Mouse (Mus musculus): Measurements from ENCODE around the gene Tas2r136. TPM values are rescaled to one million over a fixed set of nuclear protein-coding genes. Genes with fewer than 3 reads are reported as not detected.

Tas2r136 gene
- total RNA-seq (2021): not detected
- polyA plus RNA-seq (2012; rRNA removed): not detected in 2 replicates
- long read RNA-seq: 0 reads

GRCm38 (mm10) chr6:132778062-132778461 is at the start of gene Tas2r136:
Gene Tas2r136, minus strand, starts transcription at chr6:132778162.
- Histone ChIP-seq H3K27ac (no peak within 1 kb of the TSS), H3K79me2 (replicated peaks; ENCODE audit: control insufficient read depth, insufficient read depth, low read length) (no peaks in the 10 kb centered on the region), H3K9ac (ENCODE audit: low read depth, low read length) (no peak within 1 kb of the TSS), H3K36me3 (ENCODE audit: control insufficient read depth, insufficient read depth, low read length) (no peaks in the 10 kb centered on the region), H3K27me3 (ENCODE audit: control insufficient read depth, insufficient read depth, low read length) (no peaks in the 10 kb centered on the region), H3K4me3 (no peak within 1 kb of the TSS), H3K4me1 (ENCODE audit: control insufficient read depth, insufficient read depth, low read length) (no peaks in the 10 kb centered on the region)
- no peak for TF ChIP-seq CTCF (IDR thresholded peaks at IDR 0.05)
- no peak for TF ChIP-seq POLR2A (IDR thresholded peaks at IDR 0.05; ENCODE audit: insufficient read depth, low read depth, low read length)
- TF ChIP-seq EP300 (IDR thresholded peaks at IDR 0.05; ENCODE audit: insufficient read depth, low read depth, low read length): no peak
- intact Hi-C loops (cut with DNase I): no loop called here
- DNase-seq: no peak

- 68% methylated on average over 1 of the region's 1 CpGs for WGBS
- TF ChIP-seq POLR2A (IDR thresholded peaks at IDR 0.05; ENCODE audit: insufficient read depth, low read depth, low read length): no peak
- no peak for TF ChIP-seq CTCF (IDR thresholded peaks at IDR 0.05)
- TF ChIP-seq EP300 (IDR thresholded peaks at IDR 0.05; ENCODE audit: insufficient read depth, low read depth, low read length): no peak
- no peaks in the 10 kb centered on the region for H3K36me3 ChIP-seq (ENCODE audit: control insufficient read depth, insufficient read depth, low read length)
- H3K4me1 ChIP-seq (ENCODE audit: control insufficient read depth, insufficient read depth, low read length): no peaks in the 10 kb centered on the region
- no peak for DNase-seq
- H3K9ac ChIP-seq (ENCODE audit: low read depth, low read length): no peak within 1 kb of the TSS
- no peaks in the 10 kb centered on the region for H3K79me2 ChIP-seq (replicated peaks; ENCODE audit: control insufficient read depth, insufficient read depth, low read length)
- intact Hi-C loops (cut with DNase I): loop anchor here (5.0 kb wide), 1 partner anchor 170 kb away; no protein-coding TSS in a partner anchor
- no peaks in the 10 kb centered on the region for H3K27me3 ChIP-seq (ENCODE audit: control insufficient read depth, insufficient read depth, low read length)
- no peak within 1 kb of the TSS for H3K4me3 ChIP-seq
- H3K27ac ChIP-seq: no peak within 1 kb of the TSS
These were observed 24.6 kb upstream of the Tas2r136 start, which contains the start of gene Tas2r117 for GRCm38 (mm10) chr6:132802518-132802917. Gene Tas2r117, plus strand, starts transcription at chr6:132802818.

GRCm38 (mm10) chr6:132795393-132795792 is 17.4 kb upstream of the Tas2r136 start:
- 13% methylated on average over 1 of the region's 1 CpGs for WGBS
- Histone ChIP-seq H3K27me3 (ENCODE audit: control insufficient read depth, insufficient read depth, low read length) (no peaks in the 10 kb centered on the region), H3K4me1 (ENCODE audit: control insufficient read depth, insufficient read depth, low read length) (no peaks in the 10 kb centered on the region), H3K36me3 (ENCODE audit: control insufficient read depth, insufficient read depth, low read length) (no peaks in the 10 kb centered on the region), H3K9ac (ENCODE audit: low read depth, low read length) (no peak overlapping the region), H3K27ac (no peak overlapping the region), H3K4me3 (no peak overlapping the region), H3K79me2 (replicated peaks; ENCODE audit: control insufficient read depth, insufficient read depth, low read length) (no peaks in the 10 kb centered on the region)
- no peak for TF ChIP-seq CTCF (IDR thresholded peaks at IDR 0.05)
- intact Hi-C loops (cut with DNase I): no loop called here
- DNase-seq: no peak

- no peaks in the 10 kb centered on the region for H3K4me1 ChIP-seq (ENCODE audit: control insufficient read depth, insufficient read depth, low read length)
- DNase-seq: no peak
- TF ChIP-seq EP300 (IDR thresholded peaks at IDR 0.05; ENCODE audit: insufficient read depth, low read depth, low read length): no peak
- WGBS: 90% methylated on average over 2 of the region's 2 CpGs
- intact Hi-C loops (cut with DNase I): no loop called here
- no peak within 1 kb of the TSS for H3K27ac ChIP-seq
- no peaks in the 10 kb centered on the region for H3K27me3 ChIP-seq (ENCODE audit: control insufficient read depth, insufficient read depth, low read length)
- H3K4me3 ChIP-seq: no peak within 1 kb of the TSS
- no peaks in the 10 kb centered on the region for H3K79me2 ChIP-seq (replicated peaks; ENCODE audit: control insufficient read depth, insufficient read depth, low read length)
- no peaks in the 10 kb centered on the region for H3K36me3 ChIP-seq (ENCODE audit: control insufficient read depth, insufficient read depth, low read length)
- no peak within 1 kb of the TSS for H3K9ac ChIP-seq (ENCODE audit: low read depth, low read length)
These were observed 16.1 kb downstream of the Tas2r136 start, which contains the start of gene Tas2r102 for GRCm38 (mm10) chr6:132761831-132762230. Gene Tas2r102, plus strand, starts transcription at chr6:132762131.

GRCm38 (mm10) chr6:132754430-132754829 is 23.5 kb downstream of the Tas2r136 start, which contains the start of gene Tas2r124:
Gene Tas2r124, plus strand, starts transcription at chr6:132754730.
- intact Hi-C loops (cut with DNase I): no loop called here
- no peak within 1 kb of the TSS for H3K27ac ChIP-seq
- H3K4me3 ChIP-seq: no peak within 1 kb of the TSS
- H3K79me2 ChIP-seq (replicated peaks; ENCODE audit: control insufficient read depth, insufficient read depth, low read length): no peaks in the 10 kb centered on the region
- TF ChIP-seq CTCF (IDR thresholded peaks at IDR 0.05): no peak
- TF ChIP-seq EP300 (IDR thresholded peaks at IDR 0.05; ENCODE audit: insufficient read depth, low read depth, low read length): no peak
- TF ChIP-seq POLR2A (IDR thresholded peaks at IDR 0.05; ENCODE audit: insufficient read depth, low read depth, low read length): no peak
- H3K4me1 ChIP-seq (ENCODE audit: control insufficient read depth, insufficient read depth, low read length): no peaks in the 10 kb centered on the region
- no peak for DNase-seq
- H3K9ac ChIP-seq (ENCODE audit: low read depth, low read length): no peak within 1 kb of the TSS
- WGBS: 76% methylated on average over 1 of the region's 1 CpGs
- H3K36me3 ChIP-seq (ENCODE audit: control insufficient read depth, insufficient read depth, low read length): no peaks in the 10 kb centered on the region
- no peaks in the 10 kb centered on the region for H3K27me3 ChIP-seq (ENCODE audit: control insufficient read depth, insufficient read depth, low read length)

- H3K27ac ChIP-seq: no peak overlapping the region
- intact Hi-C loops (cut with DNase I): no loop called here
- no peak overlapping the region for H3K9ac ChIP-seq (ENCODE audit: low read depth, low read length)
- no peaks in the 10 kb centered on the region for H3K36me3 ChIP-seq (ENCODE audit: control insufficient read depth, insufficient read depth, low read length)
- TF ChIP-seq POLR2A (IDR thresholded peaks at IDR 0.05; ENCODE audit: insufficient read depth, low read depth, low read length): no peak
- no peak for TF ChIP-seq CTCF (IDR thresholded peaks at IDR 0.05)
- no peak for TF ChIP-seq EP300 (IDR thresholded peaks at IDR 0.05; ENCODE audit: insufficient read depth, low read depth, low read length)
- no peaks in the 10 kb centered on the region for H3K79me2 ChIP-seq (replicated peaks; ENCODE audit: control insufficient read depth, insufficient read depth, low read length)
- no peak overlapping the region for H3K4me3 ChIP-seq
- DNase-seq: no peak
- 58% methylated on average over 2 of the region's 2 CpGs for WGBS
- no peaks in the 10 kb centered on the region for H3K27me3 ChIP-seq (ENCODE audit: control insufficient read depth, insufficient read depth, low read length)
- no peaks in the 10 kb centered on the region for H3K4me1 ChIP-seq (ENCODE audit: control insufficient read depth, insufficient read depth, low read length)
These were observed 27.8 kb downstream of the Tas2r136 start for GRCm38 (mm10) chr6:132750206-132750605.
